Mouse (Mus musculus) neutrophil, adult 5-6 weeks (primary cell): Measurements from ENCODE around the gene Fat1. TPM values are rescaled to one million over a fixed set of nuclear protein-coding genes. Genes with fewer than 3 reads are reported as not detected.

Experiments
- ATAC-seq: fragments of 151-379, 151-347 bp; 2 replicates; pipeline ENCODE4 v1.8.0; 2017; ENCODE audit warnings: mild to moderate bottlenecking, moderate TSS enrichment; ENCODE audit not compliant: insufficient number of reproducible peaks, poor library complexity, low FRiP score, severe bottlenecking; ENCODE audit errors: extremely low read depth
- total RNA-seq: library from RNA; stranded (forward); fragments of 200-1000 nt; gene quantifications from 2 replicates; pipeline ENCODE4 v1.2.3, GENCODE M21; 2017

Fat1 gene
- 0.12 and 0.23 TPM in 2 replicates for total RNA-seq

DNA sequence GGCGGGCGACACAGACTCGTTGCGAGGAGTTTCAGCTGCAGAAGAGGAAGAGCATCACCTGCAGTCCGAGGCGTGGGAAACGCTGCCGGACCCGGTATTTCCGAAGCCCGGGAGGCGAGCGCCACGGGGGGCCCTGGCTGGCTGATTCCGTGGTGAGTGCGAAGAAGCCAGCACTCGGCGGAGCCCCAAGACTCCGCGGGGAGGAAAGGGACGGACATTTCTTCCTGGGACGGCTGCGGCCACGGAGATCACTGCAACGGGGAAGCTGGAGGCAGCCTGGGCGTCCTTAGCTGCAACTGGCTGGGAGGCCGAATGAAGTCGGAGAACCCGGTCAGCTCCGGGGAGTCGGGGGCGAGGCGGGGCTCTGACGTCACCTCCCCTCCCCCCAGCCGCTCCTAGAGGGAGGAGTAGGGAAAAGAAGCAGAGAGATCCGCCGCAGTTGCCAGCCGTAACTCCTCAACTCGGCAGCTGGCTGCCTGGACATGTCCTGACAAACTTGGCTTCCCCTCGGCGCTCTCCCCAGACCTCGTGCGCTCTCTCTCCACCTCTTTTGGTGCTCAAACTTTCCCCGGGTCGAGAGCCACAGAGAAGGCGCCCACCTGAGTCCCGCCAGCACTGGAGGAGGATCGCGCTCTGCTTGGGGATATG, at the start of gene Fat1:
Gene Fat1 (plus strand): TSS at position 598 of the 648 bp plus-strand sequence.
- ATAC-seq = no peak

GRCm38 (mm10) chr8:44894626-44895025, 40.6 kb upstream of the Fat1 start:
- no peak for ATAC-seq

DNA sequence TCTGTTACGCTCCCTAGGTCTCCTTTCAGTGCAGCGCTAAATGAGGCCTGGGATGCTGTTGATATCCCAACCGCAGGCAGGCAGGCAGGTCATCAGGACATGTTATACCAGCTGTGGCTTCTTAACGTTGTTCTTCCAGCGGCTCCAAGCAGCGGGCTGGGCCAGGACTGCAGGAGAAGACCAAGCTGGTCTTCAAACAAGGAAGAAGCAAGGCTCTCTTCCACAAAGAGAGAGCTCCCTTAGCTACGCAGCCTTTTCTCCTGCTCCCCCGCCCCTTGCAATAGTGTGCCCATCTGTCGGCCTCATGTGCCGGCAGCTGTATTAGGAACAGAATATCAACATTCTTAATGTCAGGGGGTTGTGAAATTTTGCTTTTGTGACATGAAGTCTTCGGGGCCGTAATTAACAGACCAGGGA, 35.7 kb upstream of the Fat1 start:
- no peak for ATAC-seq

DNA sequence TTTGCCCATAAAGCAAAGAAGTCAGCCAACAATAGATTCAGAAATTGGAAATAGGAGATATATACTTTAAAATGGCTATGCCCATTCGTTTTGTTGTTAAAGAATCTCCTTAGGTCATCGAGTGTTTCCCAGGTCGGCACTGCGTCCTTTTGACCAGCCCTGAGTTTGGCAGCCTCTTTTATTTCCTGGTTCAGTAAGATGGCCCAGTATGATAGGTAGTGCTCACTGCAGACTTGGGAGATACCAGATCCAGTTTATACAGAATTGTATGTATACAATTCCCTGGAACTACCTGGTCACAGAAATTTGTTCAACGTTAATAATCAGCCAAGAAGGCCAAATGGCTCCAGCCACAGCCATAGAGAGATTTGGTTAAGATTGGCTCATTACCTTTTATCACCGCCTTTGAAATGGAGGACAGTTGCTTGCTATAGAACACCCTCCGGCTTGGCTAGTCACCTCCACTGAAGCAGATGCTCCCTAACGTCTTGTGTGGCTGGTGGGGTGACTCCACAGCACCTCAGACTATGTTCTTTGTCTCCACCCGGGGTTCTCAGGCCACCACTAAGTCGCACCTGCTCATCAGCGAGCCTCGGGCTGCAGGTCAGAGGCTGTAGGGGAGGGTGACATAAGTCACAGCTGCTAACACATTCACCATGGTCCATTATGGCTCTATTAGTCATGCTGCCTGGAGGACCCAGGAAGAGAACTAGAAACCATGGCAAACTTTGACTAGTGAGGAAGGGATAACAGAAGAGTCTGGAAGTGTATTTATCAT, 23.9 kb upstream of the Fat1 start:
- no peak for ATAC-seq

DNA sequence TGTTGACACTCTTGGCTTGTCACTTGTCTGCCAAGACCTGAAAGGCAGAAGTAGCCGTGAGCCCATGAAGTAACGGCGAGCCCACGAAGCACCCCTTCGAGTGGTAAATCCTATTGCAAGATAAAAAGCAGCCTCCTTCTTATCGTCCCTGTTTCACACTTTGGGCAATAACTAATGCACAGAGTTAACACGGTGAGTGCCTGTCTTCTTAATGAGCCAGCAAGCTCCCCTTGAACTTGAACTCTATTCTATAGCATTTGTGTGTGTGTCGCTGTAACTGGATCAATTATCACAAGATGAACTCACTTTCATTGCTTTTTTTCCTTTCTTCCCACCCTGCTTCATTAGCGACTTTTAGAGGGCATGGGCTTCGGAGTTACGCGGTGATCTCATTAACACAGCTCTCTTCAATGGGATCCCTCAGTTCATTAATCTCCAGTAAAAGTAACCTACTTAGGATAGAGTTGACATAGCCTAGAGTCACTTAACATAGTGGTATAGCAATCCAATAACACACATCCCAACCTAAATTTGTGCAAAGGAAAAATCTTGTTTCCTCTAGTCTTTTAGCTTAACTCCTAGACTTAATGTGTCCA, 15.7 kb upstream of the Fat1 start:
- no peak for ATAC-seq

DNA sequence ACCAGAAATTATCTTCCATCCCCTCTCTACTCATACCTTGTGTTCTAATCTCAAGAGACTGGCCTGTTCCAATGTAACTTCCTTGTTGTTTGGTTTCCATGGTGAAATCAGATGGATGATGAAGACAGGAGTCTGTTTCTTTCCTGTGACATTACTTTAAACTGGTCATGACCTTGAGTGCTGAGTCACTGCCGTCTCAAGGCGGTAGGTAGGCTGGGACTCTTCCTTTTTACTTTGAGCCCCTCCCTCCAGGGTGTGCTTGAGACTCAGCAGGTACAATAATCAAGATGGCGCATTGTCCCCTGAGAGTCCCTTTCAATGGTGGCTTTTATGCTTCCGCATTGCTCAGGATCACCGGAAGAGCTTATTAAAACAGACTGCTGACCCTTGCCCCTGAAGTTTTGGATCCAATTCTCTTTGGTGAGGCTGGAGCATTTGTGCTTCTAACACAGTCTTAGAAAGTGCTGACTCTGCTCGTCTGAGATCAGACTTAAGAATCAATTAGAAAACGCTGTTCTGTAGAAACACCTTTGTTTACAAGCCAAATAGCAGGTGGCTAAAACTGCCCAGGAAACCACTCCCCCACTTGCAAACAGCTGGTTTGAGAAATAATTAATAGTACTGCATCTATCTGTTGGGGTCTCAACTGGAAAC, 14.7 kb upstream of the Fat1 start:
- no peak for ATAC-seq

DNA sequence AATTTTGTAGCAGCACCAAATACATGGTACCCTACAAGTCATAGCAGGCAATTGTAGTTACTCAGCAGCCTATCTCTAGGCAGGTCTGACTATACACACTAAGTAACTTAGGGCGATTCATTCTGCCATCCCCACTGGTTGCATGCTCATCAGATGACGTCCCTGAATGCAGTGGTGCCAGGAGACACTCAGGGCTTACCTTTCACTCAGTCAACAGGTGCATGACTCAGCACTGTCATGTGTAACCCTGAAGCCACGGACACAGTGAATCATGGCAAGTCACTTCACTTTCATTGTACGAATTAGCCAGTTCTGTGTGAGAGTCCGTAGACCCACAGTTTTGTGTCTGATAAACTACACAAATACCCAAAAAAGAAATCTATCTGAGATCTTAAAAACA, 10.3 kb upstream of the Fat1 start:
- ATAC-seq = no peak

DNA sequence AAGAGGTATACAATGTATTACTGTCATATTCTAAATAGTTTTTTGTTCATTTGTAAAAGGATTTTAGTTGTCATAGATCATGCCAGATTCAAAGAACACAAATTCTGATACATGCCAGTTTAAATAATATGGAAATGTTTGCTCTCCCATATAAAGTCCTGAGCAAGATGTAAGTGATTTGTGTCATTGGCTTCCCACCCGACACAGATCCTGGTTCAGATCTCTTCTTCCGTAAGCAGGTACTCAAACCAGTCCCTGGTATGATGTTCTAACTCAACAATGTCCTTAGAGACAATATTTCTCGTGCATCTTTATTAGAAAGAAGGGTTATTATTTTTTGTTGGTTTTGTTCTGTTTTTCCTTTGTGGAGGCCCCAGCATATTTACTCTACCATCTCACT, 5.2 kb upstream of the Fat1 start:
- ATAC-seq = no peak

GRCm38 (mm10) chr8:44932546-44933342, 2.5 kb upstream of the Fat1 start:
- ATAC-seq = no peak

GRCm38 (mm10) chr8:44933478-44933877, 1.8 kb upstream of the Fat1 start:
- ATAC-seq = no peak

DNA sequence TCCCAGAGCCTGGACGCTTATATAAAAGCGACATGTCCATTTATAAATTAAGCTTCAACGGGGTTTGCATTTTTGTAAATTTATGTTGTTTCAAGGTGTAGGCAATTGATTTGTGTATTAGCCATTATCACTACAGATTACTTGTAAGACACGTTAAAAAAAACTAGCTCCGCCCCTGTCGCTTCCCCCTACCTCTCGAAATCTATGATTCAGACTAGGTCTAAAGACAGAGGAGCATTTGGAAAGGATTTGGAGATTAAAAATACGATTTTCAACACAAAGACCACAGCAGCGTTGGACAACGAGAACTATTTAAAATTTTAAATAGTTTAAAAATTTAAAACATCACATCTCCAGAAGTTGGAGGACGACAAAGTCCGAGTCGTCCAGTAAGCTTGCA, 831 bp upstream of the Fat1 start:
- ATAC-seq = no peak

DNA sequence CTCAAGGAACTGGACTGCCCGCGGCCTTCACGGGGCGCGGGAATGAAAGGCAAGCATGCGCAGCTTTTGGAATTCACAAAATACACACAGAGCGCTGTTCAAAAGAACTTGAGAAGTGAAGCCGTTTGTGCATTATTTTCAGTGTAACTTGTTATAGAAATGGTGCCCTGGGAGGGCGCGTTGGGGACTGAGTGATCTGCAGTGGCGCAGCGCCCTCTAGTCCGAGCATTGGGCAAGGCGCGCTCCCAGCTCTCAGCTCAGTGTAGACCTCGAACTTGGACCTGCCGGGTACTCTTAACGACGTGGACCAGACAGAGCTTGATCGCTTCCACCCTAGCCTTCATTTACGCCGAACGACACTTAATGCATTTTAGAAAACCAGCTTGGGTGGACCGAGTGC, 494 bp downstream of the Fat1 start:
- no peak for ATAC-seq

GRCm38 (mm10) chr8:44936481-44936961, 1.3 kb downstream of the Fat1 start:
- no peak for ATAC-seq

DNA sequence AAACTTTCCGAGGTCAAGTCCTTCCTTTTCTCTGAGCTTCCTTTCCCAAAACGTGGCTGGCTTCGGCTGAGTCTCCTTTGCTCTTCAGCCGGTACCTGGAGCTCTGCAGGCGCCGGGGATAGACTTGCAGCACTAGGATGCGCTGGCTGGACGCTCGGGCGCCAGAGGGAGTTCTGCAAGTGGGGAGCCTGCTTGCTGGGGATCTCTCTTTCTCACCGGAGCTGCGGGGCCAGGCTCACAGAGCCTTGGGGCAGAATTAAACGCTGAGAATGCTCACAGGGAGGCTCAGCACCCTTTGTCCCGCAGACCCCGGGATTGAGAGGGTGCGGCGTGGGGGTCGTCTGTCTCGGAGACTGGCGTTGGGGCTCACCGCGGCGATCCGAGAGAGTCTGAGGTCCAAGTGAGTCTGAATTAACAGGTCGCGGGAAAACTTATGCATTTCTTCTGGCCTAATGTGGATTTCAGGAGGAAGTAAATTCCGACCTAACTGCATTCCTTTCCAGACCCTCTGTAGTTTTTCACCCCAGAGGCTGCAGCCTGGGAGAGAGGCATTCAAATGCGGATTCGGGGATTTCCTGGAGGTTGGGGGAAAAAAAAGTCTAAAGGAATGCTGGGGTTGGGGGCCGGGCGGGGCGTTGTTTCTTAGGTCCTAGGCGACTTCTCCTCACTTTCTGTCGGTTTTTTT, 2.0 kb downstream of the Fat1 start:
- ATAC-seq = no peak

DNA sequence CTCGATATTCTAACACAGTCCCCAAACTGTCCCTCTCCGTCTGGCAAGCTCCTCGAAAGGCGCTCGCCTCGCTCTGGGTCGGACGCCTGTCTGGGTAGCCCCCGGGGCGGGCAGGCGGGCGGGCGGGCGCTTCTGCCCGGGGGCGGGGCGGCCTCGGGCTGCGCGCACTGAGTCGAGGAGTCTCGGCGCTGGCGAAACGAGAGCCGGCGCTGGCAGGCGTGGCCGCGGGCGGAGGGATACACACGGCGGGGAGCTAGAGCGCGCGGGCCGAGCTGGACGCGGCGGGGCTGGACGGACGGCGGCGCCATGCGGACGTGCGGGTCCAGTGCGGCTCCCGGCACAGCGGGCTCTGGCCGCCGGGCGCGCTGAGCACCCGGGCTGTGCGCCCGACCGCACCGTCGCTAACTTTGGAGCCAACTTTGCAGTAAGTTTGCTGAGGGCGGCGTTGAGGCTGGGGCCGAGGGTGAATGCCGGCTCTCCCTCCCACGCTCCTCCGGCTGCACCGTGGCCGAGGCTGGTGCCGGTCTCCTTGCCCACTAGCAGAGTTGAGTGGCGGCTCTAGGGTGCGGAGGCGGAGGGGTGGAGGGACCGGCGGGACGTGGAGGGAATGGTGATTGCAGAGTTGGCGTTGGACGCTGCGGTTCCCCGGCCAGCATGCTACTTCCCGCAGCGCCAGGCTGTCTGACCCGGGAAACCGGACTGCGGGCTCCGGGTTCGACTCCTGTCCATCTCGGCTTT, 2.8 kb downstream of the Fat1 start:
- no peak for ATAC-seq

GRCm38 (mm10) chr8:44938643-44938979, 3.4 kb downstream of the Fat1 start:
- no peak for ATAC-seq

DNA sequence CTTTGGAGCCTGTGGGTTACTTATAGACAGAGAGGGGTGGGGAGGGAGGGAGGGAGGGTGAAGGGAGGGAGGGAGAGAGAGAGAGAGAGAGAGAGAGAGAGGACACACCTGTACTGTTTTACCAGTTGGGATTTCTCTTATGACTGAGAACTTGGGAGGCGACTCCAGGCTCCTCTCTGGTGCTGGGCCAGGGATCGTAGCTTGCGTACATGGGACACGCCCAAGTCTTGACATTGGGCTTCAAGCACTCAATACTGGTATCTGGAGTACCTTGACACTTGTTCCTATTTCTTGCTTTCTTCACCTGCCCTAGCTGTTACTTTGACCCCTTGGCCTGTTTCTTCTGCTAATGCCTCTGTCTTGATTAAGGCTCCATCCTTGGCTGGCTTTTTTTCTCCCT, 10.3 kb downstream of the Fat1 start:
- no peak for ATAC-seq

DNA sequence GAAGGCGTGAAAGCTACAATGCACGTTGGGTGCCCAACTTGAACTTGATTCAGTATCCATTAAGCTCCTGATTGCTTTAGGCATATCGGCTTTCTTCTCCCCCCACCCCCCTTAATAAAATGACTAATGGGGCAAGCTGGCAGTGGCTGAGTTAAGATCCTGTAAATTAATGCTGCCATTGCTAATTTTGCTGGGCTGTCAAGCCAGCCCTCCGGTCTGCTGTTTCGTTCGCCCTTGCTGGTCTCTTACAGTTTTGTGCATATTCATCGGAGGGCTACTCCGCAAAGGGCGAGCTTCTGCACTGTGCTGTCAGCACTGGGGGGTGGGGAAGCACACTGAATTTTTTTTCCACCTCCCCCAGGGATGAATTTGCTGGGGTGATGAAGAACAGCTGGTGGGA, 13.3 kb downstream of the Fat1 start:
- ATAC-seq = no peak
